Mouse (Mus musculus) liver, postnatal 0 days (tissue): ENCODE measurements at regions not wholly inside any gene's neighbourhood (a gene's known extent, or its start where the extent isn't known, plus 50 kb on each side); places are given as distances from the start of the nearest gene placed in this dataset.
"Not testable (repeated sequence)": the region's sequence is repeated elsewhere in the genome, so short reads cannot be mapped to it uniquely, and the experiment has no call there.

Experiments used
- ATAC-seq: fragments of 200-750 bp; cut with Nextera tagmentation; 2 replicates; pipeline ENCODE4 v1.8.0; 2017; ENCODE audit warnings: mild to moderate bottlenecking, moderate library complexity
- DNase-seq: peaks from one replicate; pipeline ENCODE4 v3.0.0-alpha.2; 2016
- H3K27ac ChIP-seq: fragments of 300-500 bp; sonication (generic); 2 replicates; pipeline ENCODE4 v1.5.1; 2014; ENCODE audit warnings: antibody characterized with exemption, moderate library complexity, mild to moderate bottlenecking, low read depth
- H3K27me3 ChIP-seq: fragments of 300-500 bp; sonication (generic); 2 replicates; pipeline ENCODE4 v1.6.1; 2014; ENCODE audit warnings: low read length, control low read depth, mixed read lengths; ENCODE audit not compliant: insufficient read depth
- H3K36me3 ChIP-seq: fragments of 300-500 bp; sonication (generic); replicated peaks from 2 replicates; pipeline ENCODE4 v1.6.1; 2014; ENCODE audit warnings: mild to moderate bottlenecking, control low read depth, low read length, moderate library complexity, mixed read lengths; ENCODE audit not compliant: insufficient read depth
- H3K4me1 ChIP-seq: fragments of 300-500 bp; sonication (generic); 2 replicates; pipeline ENCODE4 v1.6.1; 2014; ENCODE audit warnings: antibody characterized with exemption, mild to moderate bottlenecking, control low read depth; ENCODE audit not compliant: insufficient read depth
- H3K4me2 ChIP-seq: fragments of 300-500 bp; sonication (generic); 2 replicates; pipeline ENCODE4 v1.6.1; 2014; ENCODE audit warnings: low read depth, mild to moderate bottlenecking, low read length, moderate library complexity, mixed read lengths
- H3K4me3 ChIP-seq: fragments of 300-500 bp; sonication (generic); 2 replicates; pipeline ENCODE4 v1.5.1; 2014; ENCODE audit warnings: low read depth, low read length
- H3K9ac ChIP-seq: fragments of 300-500 bp; sonication (generic); replicated peaks from 2 replicates; pipeline ENCODE4 v1.6.1; 2014; ENCODE audit warnings: mild to moderate bottlenecking, moderate library complexity
- H3K9me3 ChIP-seq: fragments of 300-500 bp; sonication (generic); 2 replicates; pipeline ENCODE4 v1.6.1; 2016; ENCODE audit warnings: mild to moderate bottlenecking, control low read depth, low read length, mixed read lengths
- CTCF ChIP-seq: sonication (generic); IDR thresholded peaks from 2 replicates; pipeline ENCODE4 v1.5.1; 2016; ENCODE audit warnings: antibody characterized with exemption, low read depth
- EP300 ChIP-seq: IDR thresholded peaks from 2 replicates; pipeline ENCODE4 v1.6.1; 2016; ENCODE audit warnings: antibody characterized with exemption, low read depth, mild to moderate bottlenecking
- WGBS: fragments of 180-500 bp; shearing (Covaris S2); extraction: QIAGEN DNeasy Blood & Tissue Kit; methylation state at CpG from one replicate; pipeline ENCODE4 v1.1.7; 2014; ENCODE audit not compliant: insufficient replicate concordance; 5-methylcytosine and 5-hydroxymethylcytosine counted together

DNA sequence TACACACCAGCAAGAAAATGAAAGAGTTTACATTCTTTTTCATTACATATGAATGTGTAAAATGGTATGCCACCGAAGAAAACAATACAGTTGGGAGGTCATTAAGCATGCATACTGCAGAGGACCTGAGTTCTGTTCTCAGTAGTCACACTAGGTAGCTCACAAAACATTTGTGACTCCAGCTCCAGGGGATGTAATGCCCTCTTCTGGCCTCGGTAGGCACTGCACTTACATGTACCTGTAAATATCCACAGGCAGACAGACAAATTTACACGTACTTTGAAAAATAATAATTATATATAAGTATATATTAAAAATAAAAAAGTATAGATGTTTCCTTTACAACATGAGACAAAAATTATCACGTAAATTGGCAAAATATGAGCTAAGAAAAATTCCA, 342.3 kb upstream of the Gm28363 start:
- no peak overlapping the region for H3K27ac ChIP-seq
- no peaks in the 10 kb centered on the region for H3K27me3 ChIP-seq
- no peak for TF ChIP-seq EP300
- no peak for TF ChIP-seq CTCF
- H3K4me1 ChIP-seq: no peaks in the 10 kb centered on the region
- H3K9me3 ChIP-seq: no peaks in the 10 kb centered on the region
- no peaks in the 10 kb centered on the region for H3K36me3 ChIP-seq
- ATAC-seq: no peak
- no peak overlapping the region for H3K9ac ChIP-seq
- 62% methylated on average over 4 of the region's 4 CpGs for WGBS
- H3K4me3 ChIP-seq: no peak overlapping the region
- DNase-seq: no peak
- no peak overlapping the region for H3K4me2 ChIP-seq

- TF ChIP-seq EP300: no peak
- no peak for TF ChIP-seq CTCF
- Histone ChIP-seq H3K4me3 (no peak overlapping the region), H3K9me3 (no peaks in the 10 kb centered on the region), H3K4me1 (no peaks in the 10 kb centered on the region), H3K9ac (no peak overlapping the region), H3K36me3 (no peaks in the 10 kb centered on the region), H3K27ac (no peak overlapping the region), H3K4me2 (no peak overlapping the region), H3K27me3 (no peaks in the 10 kb centered on the region)
- DNase-seq (no peak), ATAC-seq (no peak)
- WGBS: 70% methylated on average over 5 of the region's 5 CpGs
These were observed 340.3 kb upstream of the Gm28363 start for GRCm38 (mm10) chr1:117356418-117357194.

DNA sequence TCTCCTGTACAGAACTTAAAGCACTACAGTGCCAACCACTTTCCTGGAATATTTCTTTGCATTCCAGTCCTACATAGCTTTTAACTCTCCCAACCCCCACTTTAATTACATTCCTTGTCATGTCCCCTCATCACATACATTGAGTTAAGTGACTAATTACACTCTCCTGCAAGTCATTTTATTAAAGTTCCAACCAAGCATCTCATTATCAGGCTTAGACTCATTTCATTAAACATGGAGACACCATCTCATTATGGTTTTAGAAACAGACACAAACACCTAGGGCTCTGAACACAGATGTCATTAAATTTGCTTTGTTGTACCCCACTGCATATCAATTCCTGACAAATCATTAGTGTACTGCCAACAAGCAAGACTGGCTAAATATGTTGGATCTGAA, 332.9 kb upstream of the Gm28363 start:
- no peaks in the 10 kb centered on the region for H3K9me3 ChIP-seq
- DNase-seq: no peak
- no peak overlapping the region for H3K4me2 ChIP-seq
- no peaks in the 10 kb centered on the region for H3K4me1 ChIP-seq
- H3K9ac ChIP-seq: no peak overlapping the region
- TF ChIP-seq CTCF: no peak
- TF ChIP-seq EP300: no peak
- H3K27ac ChIP-seq: no peak overlapping the region
- no peaks in the 10 kb centered on the region for H3K27me3 ChIP-seq
- H3K36me3 ChIP-seq: no peaks in the 10 kb centered on the region
- H3K4me3 ChIP-seq: no peak overlapping the region
- no peak for ATAC-seq

DNA sequence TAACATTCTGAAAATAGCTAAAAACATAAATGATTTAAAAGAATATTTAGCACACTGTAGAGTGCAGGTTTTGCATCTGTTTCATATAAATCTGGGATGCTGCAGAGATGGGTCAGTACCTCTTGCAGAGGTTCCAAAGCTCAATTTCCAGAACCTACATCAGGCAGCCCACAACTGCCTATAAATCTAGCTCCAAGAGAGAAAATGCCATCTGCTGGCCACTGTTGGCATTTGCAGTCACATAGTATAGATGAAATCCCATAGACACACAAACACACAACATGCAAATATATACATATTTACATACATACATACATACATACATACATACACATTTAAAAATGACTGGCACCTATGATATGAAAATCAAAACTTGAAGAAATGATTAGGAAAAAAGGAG, 284.6 kb upstream of the Gm28363 start:
- Histone ChIP-seq H3K27me3 (no peaks in the 10 kb centered on the region), H3K4me1 (no peaks in the 10 kb centered on the region), H3K4me2 (no peak overlapping the region), H3K4me3 (no peak overlapping the region), H3K27ac (no peak overlapping the region), H3K9me3 (no peaks in the 10 kb centered on the region), H3K36me3 (no peaks in the 10 kb centered on the region), H3K9ac (no peak overlapping the region)
- ATAC-seq: no peak
- DNase-seq: no peak
- no peak for TF ChIP-seq EP300
- no peak for TF ChIP-seq CTCF

DNA sequence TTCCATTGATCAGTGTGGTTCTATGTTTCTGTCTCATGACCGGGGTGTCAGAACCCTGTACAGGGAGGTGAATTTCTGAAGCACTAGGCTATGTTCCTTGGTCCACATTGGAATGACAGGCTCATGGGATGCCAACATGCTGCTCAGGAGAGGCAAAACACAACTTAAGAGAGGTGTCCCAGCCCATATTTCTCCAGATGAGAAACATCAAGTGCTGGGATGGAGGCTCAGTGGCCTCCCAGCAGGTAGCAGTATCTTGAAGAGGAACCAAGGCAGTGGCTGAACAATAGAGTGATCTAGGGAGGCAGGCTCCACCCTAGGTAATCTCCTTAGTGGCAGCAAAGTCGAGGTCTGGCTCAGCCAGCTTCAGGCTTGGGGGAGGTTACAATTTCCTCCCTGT, 239.2 kb upstream of the Gm28363 start:
- Histone ChIP-seq H3K9ac (no peak overlapping the region), H3K36me3 (no peaks in the 10 kb centered on the region), H3K4me3 (no peak overlapping the region), H3K27me3 (no peaks in the 10 kb centered on the region), H3K4me1 (no peaks in the 10 kb centered on the region), H3K27ac (no peak overlapping the region), H3K4me2 (no peak overlapping the region), H3K9me3 (no peaks in the 10 kb centered on the region)
- DNase-seq: no peak
- ATAC-seq: no peak
- TF ChIP-seq EP300 (no peak), CTCF (no peak)
- 46% methylated on average over 2 of the region's 2 CpGs for WGBS

DNA sequence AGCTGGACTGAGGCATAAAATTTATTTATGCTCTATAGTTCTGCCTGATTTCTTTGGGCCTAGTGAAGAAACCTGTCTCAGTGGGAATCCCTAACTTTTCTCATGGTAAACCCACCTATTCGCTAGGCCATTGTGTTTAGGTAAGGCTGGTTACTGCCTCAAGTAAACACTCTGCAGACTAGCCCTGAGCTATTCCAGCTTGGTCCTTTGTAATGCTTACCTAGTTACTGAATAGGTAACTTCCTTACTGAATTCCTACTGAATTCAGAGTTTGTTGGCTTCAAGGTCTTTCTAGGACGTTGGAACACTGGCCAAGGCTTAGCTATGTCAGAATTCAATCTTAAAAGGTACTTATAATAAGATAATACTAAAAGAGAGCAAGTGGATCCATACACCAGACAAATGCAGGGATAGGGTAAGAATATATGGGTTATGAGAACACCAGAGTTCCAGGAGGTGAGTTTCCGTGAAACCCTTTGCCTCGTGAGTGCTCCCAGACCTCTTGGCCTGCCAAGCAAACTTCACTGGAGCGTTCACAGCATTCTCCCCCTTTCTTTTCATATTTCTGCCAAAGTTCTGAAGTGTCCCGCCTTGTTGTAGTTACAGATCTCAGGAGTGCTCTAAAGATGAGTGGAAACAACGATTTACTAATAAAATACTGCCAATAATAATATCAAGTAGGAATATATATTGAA, 238.6 kb upstream of the Gm28363 start:
- WGBS: 68% methylated on average over 7 of the region's 7 CpGs

DNA sequence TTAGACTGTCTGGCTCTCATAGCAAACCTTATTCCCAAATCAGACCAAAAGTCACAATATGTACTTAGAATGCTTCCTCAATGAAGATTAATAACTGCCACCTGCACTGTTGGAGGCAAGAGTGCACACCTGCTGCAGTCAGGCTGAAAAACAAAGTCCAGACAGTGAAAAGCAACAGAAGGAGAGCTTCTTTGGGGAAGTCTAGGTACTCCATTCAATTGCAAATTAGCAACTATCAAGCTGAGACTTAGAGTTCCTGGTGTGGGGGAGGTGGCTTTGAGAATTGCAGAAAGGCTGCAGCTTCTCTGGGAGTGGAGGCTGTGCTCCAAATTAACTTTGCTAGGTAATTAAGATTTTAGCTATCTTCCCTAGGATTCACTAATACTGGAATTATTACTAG, 237.8 kb upstream of the Gm28363 start:
- ATAC-seq, DNase-seq, H3K9ac ChIP-seq, H3K4me2 ChIP-seq, H3K36me3 ChIP-seq, H3K27me3 ChIP-seq, H3K4me1 ChIP-seq, H3K9me3 ChIP-seq, H3K27ac ChIP-seq, H3K4me3 ChIP-seq: not testable (repeated sequence)

More for the DNA sequence above, 238.6 kb upstream of the Gm28363 start:
- H3K27me3 ChIP-seq, H3K27ac ChIP-seq, H3K4me2 ChIP-seq, DNase-seq, H3K4me1 ChIP-seq, ATAC-seq, H3K36me3 ChIP-seq, H3K4me3 ChIP-seq, H3K9ac ChIP-seq, H3K9me3 ChIP-seq: not testable (repeated sequence)
